Mouse (Mus musculus): Measurements from ENCODE around the gene Asb6.

Asb6 gene

DNA sequence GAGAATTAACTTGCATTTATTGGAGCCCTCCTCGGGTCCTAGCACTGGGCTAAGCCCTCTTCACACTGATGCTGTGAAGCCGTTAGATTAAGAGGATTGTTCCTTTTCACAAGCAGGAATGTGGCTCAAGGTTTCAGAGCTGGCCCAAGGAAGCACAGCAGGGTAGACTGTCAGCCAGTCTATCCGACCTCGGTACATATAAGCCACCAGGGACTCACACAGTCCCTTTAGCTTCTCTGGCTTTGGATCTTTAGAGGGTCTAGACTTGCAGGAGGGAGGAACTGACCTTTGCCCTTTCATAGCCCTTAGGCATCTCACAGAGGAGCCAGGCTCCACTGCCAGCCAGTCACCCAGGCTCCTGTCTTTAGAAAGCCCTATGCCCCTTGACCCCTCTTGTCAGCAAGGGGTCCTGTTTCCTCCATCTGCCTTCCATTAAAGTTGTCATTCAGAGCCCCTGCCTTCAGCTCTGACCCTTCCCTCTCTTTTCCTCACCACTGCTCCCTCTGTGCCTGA is at the start of gene Asb6:
Gene Asb6 (minus strand): TSS at position 51 of the 513 bp plus-strand sequence.
- no peak for DNase-seq

DNA sequence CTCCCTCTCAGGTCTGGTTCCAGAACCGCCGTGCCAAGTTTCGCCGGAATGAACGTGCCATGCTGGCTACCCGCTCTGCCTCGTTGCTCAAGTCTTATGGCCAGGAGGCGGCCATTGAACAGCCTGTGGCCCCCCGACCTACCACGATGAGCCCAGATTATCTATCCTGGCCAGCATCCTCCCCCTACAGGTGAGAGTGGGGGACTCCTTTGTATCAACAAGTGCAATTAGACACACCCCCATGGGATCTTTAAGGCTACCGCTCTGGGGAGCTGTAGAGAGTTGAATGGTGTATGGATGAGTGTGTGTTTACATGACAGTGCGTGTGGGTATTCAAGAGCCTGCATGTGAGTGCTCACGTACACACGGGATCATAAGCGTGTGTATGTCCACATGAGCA is 49.3 kb upstream of the Asb6 start:
- DNase-seq, result no peak

DNA sequence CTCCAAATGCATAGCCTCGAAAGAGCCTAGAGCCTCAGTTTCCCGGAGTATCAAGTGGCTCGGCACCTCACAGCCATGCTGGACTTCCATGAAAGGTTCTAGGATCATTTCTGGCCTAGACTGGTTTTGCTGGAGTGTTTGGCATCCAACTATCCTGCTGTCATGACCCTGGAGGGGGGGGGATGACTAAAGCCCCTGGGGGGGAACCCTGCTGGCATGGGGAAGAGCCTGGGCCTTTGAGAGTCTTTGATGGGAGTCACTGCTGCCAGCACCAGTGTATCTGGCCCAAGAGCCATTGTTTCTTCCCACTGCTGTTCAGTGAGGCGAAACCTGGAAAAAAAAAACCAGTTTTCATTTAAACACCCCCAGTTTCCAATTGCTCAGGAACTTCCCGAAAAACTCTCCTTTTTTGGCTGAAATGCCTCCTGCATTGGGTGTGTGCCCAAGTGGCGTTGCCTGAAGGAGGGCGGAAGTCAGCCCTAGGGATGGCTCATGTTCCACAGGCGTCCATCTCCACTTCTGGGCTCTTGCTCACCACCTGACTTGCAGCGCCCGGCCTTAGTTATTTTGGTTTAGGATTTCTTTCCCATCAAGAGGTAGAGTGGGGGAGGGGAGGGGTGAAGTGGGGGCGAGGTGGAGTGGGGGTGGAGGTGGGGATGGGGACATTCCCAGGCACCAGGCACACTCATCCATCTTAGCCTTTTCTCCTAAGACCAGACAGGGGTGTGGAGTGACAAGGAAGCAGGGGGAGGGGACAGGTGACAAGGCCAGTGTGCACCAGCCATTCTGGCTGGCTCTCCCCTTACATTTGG is 45.7 kb upstream of the Asb6 start:
- no peak for DNase-seq

DNA sequence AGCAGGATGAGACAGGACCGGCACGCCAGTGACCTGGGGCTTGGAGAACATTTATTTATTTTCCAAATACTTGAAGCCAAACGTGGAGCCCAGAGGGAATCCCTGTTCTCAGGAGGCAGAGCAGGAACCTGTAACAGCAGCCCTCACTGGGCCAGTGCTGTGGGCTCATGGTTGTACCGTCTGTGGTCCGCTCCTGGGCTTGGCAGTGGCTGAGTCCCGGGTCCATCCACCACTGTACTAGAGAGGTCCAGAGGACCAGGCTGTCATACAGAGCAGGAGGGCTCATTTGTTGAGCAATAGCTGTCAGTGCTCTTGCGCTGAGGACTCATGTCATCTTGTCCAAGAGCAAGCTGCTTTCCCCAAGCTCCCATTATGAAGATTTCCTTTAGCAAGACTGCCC is 45.0 kb upstream of the Asb6 start:
- DNase-seq, result no peak

DNA sequence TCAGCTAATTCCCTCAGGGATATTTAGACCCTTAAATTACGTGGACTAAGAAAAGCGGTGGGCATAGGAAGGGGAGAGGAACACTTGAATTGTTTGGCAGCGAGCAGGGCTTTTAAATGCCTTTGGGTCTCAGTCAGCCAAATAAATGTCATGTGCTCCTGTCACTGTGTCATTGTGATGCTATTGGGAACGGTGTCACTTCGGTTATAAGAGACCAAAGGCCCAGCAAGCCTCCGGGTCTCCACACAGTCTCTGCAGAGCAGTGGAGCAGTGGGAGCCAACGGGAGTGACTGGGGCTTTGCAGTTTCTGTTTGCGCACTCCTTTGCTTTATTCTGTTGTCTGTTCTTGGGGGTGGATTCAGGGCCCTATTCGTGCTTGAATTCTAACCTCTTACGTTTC is 44.3 kb upstream of the Asb6 start:
- peak; percentile 13 for DNase-seq

DNA sequence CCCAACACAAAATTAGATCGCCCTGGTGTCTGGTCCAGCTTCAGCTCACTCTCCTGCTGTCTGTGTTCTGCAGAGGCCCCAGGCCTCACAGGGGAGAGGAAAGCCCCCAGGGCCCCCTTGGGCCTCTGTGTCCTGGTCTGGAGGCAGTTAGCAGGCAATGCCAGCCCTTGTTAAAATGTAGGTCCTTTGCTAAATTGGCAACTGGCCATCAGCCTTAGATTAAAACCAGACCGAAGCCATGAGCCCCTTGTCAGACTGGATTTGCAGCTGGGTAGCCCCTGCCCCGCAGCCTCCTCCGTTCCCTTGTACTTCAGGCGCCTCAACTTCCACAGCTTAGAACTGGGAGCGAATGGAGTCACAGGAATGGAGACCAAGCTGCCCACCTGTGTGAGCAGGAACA is 42.5 kb upstream of the Asb6 start:
- DNase-seq, result no peak

DNA sequence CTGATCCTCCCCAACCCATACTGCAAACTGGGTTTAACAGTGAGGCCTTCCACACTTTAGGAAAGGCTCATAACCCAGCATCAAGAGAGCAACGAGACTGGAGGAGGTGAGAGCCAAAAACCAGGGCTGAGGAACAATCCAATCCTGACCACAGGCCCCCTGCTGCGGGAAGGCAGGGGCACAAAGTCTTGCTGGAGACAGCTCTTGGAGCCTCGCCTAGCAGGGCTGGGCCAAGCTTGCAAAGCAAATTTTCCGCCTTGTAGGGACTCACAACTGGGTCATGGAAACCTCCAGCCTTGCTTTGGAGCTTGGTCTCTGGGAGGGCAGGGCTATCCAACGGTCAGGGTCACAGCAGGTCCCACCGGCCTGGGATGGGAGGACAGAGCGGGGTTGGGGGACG is 40.7 kb upstream of the Asb6 start:
- peak; percentile 64 for DNase-seq

DNA sequence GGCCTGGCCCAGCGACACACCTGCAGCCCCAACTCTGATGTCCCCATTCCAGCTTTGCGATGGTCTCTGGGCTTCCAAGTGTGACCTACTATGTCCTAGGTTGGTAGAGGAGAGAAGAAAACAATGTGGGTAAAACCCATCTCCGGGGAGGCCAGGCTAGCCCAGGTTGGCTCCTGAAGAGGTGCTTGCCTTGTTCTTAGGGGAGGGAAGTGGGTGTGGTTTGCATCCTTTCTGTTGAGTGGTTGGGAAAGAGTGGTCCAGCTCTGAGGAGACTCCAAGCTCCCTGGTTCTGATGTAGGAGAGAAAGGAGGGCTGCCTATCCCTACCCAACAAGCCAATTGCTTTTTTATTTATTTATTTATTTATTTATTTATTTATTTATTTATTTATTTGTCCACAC is 35.3 kb upstream of the Asb6 start:
- no peak for DNase-seq

DNA sequence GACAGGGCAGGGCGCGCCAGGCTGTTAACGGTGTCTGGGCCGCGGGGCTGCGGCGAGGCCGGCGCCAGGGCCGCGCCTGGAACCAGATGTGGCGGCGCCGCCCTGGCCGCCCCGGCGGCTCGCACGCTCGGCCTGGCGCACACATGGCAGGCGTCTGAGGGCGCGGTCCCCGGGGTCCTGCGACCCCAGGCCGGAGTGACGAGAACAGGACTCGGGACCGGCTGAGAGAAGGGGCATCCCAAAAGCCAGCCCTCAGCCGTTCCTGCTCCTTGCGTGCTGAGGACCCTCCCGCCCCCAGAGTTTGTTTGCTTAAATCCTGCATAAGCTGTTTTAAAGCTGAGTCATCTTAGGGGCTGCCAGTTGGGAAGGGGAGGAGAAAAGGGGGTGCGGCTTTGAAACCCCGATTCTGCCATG is 34.8 kb upstream of the Asb6 start:
- peak; percentile 21 for DNase-seq

DNA sequence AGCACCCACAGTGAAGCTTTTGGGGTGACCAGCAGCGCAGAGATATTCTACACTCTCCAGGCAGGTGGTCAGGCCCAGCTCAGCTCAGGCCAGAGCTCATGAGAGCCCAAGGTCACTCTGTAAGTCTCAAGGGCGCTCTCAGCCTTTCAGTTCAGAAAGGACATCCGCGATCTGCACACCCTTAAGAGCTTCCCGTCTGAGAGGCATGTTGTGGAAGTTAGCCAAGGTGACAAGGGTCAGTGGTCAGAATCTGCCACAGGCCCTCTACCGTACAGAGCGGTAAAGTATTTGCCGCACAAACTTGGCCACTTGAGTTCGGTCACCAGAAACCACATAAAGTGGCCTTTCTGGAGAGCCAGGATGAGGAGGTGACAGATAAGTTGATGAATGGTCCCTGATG is 33.4 kb upstream of the Asb6 start:
- peak; percentile 60 for DNase-seq

DNA sequence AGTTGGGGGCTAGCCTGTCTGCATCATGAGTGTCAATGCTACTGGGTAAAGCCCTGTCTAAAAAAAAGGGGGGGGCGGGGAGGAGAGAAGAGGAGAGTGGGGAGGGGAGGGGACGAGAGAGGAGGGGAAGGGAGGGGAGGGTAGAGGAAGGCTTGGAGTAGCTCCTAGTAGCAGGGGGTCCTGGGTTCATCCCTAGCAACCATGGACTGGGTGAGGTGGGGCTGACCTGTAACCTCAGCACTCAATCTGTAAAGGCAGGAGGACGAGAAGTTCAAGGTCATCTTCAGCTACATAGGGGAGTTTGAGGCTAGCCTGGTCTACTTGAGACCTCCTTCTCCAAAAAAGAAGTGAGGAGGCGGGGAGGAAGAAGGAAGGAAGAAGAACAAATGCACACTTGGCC is 31.9 kb upstream of the Asb6 start:
- DNase-seq, result no peak

DNA sequence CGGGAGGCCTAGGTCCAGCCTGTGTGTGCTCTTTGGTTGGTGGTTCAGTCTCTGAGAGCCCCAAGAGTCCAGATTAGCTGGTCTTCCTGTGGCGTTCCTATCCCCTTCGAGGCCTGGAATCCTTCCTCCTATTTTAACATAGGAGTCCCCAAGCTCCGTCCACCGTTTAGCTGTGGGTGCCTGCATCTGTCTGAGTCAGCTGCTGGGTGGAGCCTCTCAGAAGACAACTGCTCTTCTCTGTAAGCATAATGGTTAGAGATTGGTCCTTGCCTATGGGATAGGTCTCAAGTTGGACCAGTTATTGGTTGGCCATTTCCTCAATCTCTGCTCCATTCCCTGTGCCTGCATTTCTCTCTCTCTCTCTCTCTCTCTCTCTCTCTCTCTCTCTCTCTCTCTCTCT is 29.6 kb upstream of the Asb6 start:
- DNase-seq, result no peak

DNA sequence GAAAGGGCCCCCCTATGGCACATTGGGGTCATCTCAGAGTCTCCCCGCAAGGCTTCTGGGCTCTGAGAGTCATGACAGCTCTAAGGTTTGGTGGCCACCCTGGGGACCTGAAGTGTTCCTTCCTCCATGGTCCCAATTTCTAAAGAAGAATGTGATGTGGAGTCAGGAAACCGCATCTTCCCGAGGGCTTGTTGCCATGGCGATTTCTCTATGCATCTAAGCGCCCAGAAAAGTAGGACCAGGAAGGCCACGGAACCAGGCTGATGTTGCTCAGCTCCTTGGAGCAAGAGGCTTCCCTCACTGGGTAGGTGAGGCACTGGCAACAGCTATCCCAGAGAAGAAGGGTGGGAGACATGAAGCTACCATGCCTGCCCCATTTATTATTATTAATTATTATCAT is 26.9 kb upstream of the Asb6 start:
- DNase-seq, result no peak

DNA sequence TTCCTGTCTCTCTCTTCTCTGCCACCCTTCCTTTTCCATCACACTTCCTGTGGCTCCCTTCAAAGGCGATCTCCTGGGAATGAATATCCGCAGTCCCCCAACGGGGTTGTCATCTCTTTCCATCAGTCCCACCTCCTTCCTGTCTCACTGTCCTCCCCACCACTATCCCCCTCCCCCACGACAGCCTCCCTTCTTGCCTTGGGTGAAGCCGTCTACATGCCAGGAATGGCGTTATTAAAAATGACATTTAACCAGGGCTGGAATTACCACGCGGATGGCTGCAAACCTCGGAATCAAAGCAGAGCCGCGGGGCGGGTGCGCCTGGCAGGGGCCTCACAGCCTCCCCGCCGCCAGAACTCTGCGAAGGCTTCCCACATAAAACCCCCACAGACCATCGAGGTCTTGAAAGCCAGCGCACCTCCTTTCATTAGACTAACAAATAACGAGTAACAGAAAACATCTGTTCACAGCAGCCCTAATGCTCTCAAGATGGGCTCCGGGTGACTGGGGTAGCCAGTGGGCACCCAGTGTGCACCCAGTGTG is 22.7 kb upstream of the Asb6 start:
- peak; percentile 20 for DNase-seq

DNA sequence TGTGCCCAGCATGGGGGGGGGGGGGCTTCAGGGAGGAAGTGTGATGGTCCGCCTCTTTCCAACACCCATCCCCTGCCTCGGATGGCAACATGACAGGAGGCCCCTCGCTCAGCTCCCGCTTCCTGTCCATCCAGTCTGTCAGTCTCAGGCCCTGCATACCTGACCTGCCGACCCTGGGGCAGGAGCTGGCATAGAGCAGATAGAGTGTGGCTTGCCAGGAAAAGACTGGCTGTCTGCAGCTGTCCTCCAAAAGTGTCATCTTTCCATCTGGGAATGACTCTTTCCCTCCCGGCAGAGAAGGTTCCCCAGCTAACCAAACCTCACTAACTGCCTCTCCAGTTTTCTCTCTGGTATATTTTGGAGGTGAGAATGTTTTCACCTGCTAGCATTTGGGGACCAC is 20.4 kb upstream of the Asb6 start:
- no peak for DNase-seq

DNA sequence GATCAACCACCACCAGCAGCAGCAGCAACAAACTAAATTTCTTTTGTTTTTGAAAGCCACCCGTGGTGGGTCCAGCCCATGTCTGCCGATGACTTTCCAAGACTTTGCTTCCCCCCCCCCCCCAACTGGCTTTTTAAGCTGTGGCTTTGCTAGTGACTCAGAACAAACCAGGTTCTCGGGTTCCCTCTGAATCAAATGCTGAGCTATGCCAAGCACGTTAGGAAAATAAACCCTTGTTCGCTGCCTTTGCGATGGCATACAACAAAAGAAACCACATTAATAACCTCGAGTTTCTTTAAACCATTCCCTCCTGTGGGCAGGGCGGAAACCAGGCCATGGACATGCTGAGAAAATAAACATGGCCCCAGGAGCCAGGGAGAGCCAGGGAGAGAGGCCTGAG is 18.1 kb upstream of the Asb6 start:
- DNase-seq, result no peak

DNA sequence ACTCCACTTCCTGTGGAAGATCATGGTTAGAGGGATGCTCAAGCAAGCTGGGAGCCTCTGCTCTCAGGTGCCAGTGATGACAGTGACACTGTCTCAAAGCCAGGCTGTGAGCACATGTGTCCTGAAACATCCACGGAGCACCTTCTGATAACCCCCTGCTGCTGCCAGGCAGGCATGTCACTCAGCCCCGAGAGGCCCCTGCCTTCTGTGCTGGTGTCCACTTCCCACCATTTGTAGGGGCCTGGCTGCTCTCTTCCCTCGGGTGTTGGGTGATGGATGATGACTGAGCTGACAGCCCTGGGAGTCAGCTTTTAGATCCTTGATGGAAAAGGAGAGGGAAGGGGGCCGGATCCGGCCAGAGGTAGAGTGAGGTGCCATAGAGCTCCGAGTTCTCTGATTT is 16.6 kb upstream of the Asb6 start:
- DNase-seq, result no peak

DNA sequence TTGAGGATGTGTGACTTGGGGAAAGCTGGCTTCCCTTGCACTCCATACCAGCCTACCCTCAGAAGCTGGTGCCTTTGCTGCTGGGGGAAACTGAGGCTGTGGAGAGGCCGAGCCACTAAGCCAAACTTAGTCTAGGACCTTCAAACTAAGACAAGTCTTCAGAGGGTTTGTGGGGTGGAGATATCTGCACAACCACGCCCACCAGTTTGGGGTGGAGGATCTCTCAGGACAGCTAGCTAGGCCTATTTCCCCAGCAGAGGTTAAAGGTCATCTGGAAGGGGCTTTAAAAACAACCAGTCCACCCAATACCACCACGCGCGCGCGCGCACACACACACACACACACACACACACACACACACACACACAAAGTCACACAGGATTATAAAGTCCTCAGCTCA is 16.1 kb upstream of the Asb6 start:
- no peak for DNase-seq

DNA sequence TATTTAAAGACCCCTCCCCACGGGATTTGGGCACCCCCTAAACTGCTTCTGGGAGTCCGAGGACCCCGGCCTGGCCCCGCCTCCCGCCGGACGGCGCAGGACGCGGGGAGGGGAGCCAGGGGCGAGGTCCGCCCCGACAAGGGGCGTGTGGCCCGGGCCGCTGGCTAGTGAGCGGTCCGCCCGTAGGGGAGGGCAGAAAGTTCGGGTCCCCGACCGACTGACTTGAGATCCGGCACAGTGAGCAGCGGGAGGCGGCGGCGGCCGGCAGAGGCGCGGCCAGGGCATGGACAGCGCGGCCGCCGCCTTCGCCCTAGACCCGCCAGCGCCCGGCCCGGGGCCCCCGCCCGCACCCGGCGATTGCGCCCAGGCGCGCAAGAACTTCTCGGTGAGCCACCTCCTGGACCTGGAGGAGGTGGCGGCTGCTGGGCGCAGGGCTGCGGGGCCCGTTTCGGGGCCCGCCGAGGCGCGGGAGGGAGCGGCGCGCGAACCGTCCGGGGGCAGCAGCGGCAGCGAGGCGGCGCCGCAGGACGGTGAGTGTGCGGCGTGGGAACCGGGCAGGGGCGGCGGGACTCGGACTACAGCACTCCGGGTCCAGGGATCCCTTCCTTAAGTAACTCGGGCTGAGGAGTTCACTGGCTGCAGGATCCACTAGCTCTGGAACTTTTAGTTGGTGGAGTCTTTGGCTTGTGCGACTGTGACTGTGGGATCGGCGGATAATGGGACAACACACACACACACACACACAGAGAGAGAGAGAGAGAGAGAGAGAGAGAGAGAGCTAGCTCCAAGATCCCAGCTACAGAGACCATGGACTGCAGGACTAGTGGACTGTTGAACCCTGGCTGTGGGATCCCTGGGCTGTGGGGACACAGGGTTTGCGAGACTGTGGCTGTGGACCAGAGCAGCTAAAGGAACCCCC is 15.3 kb upstream of the Asb6 start:
- peak; percentile 47 for DNase-seq

DNA sequence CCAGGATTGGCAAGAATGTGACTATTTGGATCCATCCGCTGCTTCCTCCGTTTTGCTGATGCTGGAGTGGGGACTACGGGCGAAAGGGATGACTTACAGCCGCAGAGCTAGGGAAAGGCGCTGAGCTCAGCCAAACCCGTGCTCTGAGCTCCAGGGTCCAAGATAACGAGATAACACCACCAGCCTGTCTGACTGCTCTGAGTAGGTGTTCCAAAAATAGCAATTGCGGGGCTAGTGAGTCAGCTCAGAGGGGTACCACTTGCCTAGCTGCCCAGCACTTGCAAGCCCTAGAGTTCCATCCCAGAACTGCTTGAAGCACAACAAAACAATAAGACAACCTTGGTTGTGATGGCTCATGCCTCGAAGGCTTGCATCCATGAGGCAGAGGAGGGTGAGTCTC is 12.5 kb upstream of the Asb6 start:
- no peak for DNase-seq

DNA sequence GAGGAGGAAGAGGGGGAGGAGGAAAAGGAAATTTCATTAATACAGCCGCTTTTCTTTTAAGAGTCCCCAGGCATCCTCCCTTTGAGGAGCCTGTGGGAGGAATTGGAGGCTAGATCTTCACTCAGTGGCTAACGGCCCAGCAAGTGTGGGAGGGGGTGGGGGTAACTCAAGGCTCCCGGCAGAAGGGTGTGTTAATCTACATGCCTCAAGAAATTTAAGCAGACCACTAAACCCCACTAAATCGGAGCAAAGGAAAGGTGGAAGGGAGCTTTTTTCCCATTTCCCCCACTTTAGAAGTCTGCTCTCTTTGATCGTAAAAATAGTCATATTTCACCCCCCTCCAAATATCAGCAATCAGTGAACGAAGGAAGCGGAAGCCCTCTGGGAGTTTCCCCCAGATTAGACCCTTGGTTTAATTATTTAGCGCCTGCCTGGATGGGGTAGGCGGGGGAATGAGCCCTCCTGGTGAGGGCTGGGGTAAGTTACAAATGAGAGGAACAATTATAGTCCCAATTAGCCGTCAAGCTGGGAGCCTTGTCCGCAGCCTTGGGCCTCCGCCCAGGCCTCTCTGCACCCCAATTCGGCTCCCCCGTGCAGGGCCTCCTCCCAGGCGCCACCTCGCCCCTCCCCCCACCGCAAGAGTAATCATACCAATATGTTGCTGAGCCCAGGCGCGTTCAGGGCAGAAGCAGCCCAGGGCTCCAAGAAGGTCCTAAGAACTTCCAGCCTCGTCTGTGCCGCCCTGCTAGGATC is 6.3 kb upstream of the Asb6 start:
- DNase-seq, result no peak

DNA sequence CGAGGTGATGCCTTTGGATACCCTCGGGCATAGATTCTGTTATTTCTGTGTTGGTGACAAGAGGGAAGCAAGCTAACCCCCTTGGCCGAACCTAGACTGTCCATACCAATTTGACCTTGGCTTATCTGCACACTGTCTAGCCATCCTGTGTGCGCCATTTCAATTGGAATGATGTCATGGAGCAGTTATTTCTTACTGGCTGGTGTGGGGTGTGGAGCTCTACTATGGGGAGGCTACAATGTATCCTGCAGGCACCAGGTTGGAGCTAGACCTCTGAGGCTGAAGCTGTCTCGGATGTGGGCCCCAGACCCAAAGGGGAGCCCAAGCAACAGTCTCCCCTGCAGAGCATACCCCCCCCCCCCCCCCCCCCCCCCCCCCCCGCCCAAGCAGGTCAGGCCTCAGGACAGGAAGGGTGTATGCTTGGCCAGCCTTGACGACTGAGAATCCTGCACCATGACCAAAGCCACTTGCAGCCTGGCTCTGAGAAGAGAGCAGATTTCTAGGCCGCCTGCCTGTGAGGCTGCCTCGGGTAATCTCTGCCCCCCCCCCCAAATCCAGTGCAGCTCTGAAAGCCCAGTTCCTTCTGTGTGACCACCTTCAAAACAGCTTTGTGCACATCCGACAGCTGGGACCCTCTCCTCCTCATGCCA is 4.4 kb upstream of the Asb6 start, which contains the start of gene Prrx2:
Gene Prrx2 (plus strand): TSS at position 600 of the 650 bp plus-strand sequence.
- DNase-seq, result no peak

All from kidney, postnatal 14 days (tissue).